Mouse (Mus musculus): Measurements from ENCODE around the gene Trarg1.

DNA sequence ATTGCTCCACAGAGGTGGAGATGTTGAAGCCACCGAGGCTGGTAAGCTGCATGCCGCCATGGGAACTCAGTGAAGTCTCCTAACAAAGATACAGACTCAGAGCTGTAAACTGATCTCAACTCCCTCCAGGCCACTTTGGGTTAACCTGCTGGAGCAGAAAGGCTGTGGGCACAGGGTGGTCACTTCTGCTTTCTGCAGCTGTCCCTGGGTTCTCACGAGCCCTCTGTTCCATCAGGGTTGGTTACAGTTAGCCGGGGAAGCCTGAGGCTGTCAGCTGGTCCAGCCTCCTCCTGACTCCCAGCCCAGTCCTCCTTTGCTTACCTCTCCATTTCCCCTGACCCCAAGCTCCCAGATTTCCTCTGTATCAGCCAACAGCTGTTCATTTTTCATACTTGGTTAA is 11.8 kb upstream of the Trarg1 start:
- TF ChIP-seq POLR2A (IDR thresholded peaks at IDR 0.05; ENCODE audit: insufficient read length, low read depth) (no peak), TCF12 (IDR thresholded peaks at IDR 0.05; ENCODE audit: insufficient read depth, poor library complexity, severe bottlenecking) (no peak), POLR2AphosphoS2 (IDR thresholded peaks at IDR 0.05; ENCODE audit: insufficient read length, low read depth) (no peak)

Data from myocyte (in vitro differentiated cells).